Mouse (Mus musculus) mature B cell (primary cell): ENCODE measurements around the gene Tpbgl.

Source experiments
- in situ Hi-C: fragments of 300-500 bp; cut with MboI; formaldehyde crosslinking; loops from 2 replicates; pipeline ENCODE4 v1.14.3; 2019

Gene Tpbgl

GRCm38 (mm10) chr7:99582306-99582705, 44.6 kb downstream of the Tpbgl start:
- in situ Hi-C loops, result no loop called here

GRCm38 (mm10) chr7:99580247-99580646, 46.7 kb downstream of the Tpbgl start:
- in situ Hi-C loops, result no loop called here

- in situ Hi-C loops, result no loop called here
These were observed 47.3 kb downstream of the Tpbgl start for GRCm38 (mm10) chr7:99579491-99580190.

- in situ Hi-C loops, result no loop called here
These were observed 48.7 kb downstream of the Tpbgl start for GRCm38 (mm10) chr7:99578246-99578645.
